Mouse (Mus musculus) erythroid progenitor cell, adult 5-6 weeks (primary cell): ENCODE data around the gene Mxi1. TPM values are rescaled to one million over a fixed set of nuclear protein-coding genes. Genes with fewer than 3 reads are reported as not detected.

Experiments used
- ATAC-seq: replicated peaks from 2 replicates; pipeline ENCODE4 v1.8.0; 2016; ENCODE audit warnings: moderate number of reproducible peaks, mild to moderate bottlenecking, moderate TSS enrichment, inconsistent platforms; ENCODE audit not compliant: poor library complexity, low FRiP score, severe bottlenecking
- total RNA-seq, 2 experiments: library from RNA; stranded (forward) in 1 of 2; stranded (reverse) in 1 of 2; fragments of 150-400 nt in 1 of 2; fragments of 186-747, 209-891 nt in 1 of 2; gene quantifications; 2 replicates each; pipeline versions ENCODE4 v1.2.3 to v1.2.4; 2015 to 2017; ENCODE audit warnings: low replicate concordance in 2 of 2

Mxi1 gene
- total RNA-seq, 2 experiments from 2014 or later: 96.0 to 167 TPM

GRCm38 (mm10) chr19:53299156-53299828, 11.0 kb upstream of the Mxi1 start:
- ATAC-seq: no peak

- ATAC-seq: no peak
Measured at GRCm38 (mm10) chr19:53299829-53300181, 10.5 kb upstream of the Mxi1 start.

DNA sequence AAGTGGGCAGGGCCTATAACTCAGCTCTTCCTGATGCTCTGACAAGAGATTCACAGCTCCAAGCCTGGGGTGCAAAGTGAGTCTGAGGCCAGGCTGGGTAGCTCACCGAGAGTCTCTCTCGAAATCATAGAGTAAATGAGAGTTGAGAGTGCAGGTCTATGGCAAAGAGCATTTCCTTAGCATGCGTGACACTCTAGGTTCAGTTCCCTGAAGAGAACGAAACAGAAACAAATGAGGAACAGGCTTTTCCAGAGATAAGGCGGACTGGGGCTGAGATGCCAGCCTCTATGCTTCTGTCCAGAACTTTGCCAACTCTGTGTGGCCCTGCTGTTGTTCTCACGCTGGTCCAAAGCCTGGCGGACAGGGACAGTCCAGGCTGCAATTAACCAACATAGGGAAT, 6.9 kb upstream of the Mxi1 start:
- no peak for ATAC-seq

DNA sequence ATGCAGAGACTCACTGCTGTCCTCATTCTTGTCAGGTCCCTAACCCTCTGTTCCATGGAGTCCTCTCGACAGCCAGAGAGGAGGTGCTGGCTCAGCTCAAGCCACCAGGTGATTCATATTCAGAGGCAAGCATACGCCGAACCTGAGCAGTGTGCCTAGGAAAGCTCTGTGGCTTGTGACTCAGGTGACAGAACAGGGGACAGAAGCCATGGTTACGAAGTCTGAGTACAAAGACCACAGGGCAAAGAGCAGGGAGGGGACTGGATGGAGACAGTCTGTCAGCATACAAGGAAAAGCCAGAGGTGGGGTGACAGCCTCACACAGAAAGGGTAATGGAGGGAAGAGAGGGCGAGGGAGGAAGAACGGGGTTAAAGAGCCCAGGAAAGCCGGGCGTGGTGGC, 4.7 kb upstream of the Mxi1 start:
- ATAC-seq: no peak

DNA sequence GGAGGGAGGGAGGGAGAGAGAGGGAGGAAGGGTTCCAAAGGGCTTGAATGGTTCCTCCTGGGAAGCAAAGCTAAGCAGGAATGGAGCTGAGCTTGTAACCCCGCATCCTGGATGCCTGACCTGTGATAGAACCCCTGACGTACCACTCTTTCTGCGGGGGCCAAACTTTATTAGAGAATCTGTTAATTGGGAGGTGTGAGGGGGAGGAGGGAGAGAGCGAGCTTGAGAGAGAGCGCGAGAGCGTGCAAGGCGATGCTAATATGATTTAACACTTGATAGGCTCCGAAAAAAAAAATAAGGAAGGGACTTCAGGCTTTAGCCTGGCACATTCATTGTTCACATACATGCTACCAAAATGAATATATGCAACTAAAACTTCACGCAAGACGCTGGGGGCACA, 3.6 kb upstream of the Mxi1 start:
- no peak for ATAC-seq

GRCm38 (mm10) chr19:53307219-53307618, 3.1 kb upstream of the Mxi1 start:
- ATAC-seq: no peak

DNA sequence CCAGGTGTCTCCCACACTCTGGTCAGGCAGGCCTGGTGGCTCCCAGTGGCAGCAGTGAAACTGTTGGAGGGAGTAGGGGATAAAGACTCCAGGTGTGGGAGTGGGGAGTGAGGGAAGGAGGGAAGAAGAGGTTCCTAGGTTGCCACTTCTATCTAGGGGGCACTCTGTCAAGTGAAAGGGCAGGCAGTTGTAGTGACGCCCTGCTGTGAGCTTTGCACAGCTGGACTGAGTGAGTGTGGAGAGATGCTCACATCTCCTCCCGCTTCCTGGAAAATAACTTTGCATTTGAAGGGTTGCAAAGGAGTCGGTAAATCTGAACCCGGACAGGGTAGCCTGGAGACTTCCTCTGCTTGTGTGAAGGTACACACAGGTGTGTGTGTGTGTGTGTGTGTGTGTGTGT, 687 bp upstream of the Mxi1 start:
- ATAC-seq: no peak

DNA sequence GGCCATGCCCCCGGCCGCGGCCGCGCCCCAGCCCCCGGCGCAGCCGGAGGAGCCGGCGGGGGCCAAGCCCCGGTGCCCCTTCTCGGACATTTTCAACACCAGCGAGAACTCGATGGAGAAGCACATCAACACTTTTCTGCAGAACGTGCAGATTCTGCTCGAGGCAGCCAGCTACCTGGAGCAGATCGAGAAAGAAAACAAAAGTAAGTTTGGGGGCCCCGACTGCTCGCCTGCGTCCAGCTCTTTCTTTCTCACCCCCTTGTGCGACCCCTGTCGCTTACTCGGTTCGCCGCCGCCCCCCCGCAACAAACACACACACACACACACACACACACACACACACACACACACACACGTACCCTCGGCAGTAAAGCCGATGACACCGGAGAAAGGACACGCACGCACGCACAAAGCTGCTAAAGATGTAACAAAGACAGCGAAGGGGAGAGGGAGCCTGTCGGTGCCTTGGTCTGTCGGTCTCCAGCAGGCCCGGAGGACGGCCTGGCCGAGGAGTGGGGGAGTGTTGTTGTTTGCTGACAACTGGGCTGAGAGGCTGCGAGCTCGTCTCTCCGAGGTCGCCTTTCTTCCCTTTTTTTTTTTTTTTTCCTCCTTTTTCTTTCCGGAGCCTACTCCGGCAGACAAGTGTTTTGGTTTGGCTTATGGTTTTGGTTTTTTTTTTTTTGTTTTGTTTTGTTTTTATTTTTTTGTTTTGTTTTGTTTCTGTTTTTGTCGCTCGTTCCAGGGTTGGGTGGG, 629 bp downstream of the Mxi1 start:
- peak; percentile 41 for ATAC-seq

DNA sequence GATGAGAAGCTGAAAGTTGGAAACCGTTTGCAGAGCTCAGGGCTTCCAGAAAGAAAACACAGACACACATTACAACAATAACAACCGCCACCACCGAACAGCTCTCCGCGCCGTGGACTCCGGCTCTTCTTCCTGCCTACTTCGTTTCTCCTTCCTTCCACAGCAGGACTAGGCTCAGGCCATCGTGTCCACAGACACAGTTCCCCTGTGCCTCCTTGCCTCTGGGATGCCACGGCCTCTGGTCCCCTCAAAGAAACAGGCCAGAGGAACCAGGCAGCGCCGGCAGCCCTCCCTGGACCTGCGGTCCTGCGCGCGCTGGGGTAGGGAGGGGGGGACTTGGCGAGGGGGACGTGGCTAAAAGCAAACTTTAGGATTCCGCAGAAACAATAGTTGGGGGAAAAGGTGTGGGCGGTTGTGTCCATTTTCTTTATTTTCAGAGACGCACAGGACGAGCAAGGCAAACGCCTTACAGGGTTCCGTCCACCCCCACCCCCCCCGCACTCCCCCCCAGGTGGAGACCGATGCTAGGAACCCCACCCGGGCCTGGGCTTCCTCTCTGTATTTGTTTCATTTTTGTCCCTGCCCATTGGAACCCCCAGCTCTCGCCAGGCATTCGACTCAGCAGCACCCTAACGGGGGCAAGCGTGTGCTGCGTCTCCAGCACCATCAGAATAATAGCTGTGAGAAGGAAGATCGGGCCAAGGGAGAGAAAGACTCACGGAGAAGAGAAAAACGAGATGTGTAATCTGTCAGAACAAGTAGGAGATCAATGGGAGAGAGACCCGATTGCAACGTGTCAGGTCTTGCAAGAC, 1.4 kb downstream of the Mxi1 start:
- 0 out of 2 replicates have a peak, but pooled peaks have one; percentile 2 for ATAC-seq

DNA sequence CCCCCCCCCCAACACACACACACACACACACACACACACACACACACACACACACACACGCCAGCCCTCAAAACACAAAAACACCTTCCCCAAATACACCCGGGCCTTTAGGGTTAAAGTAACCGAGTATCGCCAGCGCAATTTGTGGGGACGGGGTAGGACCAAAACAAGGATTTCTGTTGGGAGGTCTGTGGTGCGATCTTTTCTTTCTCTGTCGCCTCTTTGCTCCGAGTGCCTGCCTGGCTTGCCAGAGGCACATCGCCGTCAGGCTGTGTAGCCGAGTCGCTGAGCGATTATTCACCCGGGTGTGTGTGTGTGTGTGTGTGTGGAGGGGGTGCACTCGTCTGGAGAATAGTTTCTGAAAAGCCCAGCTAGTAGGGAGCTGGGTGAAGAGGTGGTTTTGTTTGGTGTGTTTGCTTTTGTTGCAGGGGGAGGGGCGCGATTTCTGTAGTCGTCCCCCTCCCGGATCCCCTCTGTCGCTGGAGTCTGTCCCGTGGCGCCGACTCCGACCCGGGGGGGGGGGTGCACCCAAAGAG, 2.1 kb downstream of the Mxi1 start:
- ATAC-seq: 0 out of 2 replicates have a peak, but pooled peaks have one; percentile 10

DNA sequence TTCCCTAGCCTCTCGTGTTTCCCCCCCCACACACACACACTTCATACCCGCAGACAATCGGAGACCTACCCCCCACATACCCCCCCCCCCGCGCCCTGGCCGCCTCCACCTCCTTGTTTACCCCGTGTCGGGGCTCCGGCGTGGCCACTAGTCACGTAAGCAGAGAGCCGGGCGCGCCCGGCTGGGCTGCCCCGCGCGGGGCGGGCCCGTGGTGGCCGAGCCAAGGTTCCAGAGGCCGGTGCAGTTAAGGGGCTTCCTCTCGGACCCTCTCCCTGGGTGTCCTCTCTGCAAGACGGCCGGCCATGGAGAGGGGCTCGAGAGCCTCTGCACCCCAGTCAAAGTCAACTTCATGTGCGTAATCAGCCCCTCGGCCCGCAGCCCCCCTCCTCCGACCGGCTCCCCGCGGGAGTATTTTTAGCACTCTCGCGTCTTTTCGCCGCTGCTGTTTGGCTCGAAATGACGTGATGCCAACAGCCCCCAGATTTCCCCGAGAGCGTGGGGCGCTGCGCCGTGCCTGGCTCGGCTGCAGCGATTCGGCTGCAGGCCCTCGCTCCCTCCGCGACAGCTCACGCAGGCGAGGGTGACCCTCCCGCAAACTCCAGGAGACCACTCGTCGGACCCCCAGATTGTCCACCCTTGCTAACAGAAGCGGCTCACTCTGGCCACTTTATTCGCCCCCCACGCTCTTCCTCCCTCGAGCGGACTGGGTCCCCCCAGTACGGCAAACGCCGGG, 2.8 kb downstream of the Mxi1 start:
- ATAC-seq: no peak

DNA sequence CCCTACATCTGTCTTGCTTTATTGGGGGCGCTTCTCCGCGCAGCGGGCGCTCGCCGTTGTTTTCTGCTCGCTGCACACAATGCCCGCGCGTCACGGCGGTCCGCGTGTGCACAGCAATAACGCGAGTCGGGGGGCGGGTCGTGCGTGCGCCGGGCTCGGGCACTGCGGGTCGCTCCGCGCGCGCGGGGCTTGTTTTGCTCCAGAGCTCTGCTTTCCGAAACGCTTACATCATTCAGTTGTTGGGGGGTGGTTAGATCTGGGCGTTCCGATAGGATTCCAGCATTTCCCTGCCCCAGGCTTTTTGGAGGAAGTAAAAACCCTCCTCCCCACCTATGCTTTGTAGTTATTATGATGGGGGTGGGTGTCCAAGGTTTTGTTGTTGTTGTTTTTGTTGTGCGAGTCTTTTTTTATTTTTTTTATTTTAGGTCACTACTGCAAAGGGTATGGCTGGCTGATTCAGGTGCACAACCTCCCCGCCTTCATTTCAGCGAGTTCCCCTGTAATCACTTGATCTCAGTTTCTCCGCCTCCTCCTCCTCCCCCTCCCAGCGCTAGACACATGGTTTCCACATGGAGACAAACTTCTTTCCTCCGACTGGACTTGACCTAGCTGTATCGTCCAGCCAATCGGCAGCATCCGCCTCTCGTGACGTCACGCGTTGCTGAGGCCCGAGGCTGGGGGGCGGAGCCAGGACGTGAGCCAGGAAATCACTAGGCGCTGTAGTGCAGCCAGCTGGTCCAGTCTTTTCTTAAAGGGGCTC, 3.5 kb downstream of the Mxi1 start:
- peak; percentile 81 for ATAC-seq

DNA sequence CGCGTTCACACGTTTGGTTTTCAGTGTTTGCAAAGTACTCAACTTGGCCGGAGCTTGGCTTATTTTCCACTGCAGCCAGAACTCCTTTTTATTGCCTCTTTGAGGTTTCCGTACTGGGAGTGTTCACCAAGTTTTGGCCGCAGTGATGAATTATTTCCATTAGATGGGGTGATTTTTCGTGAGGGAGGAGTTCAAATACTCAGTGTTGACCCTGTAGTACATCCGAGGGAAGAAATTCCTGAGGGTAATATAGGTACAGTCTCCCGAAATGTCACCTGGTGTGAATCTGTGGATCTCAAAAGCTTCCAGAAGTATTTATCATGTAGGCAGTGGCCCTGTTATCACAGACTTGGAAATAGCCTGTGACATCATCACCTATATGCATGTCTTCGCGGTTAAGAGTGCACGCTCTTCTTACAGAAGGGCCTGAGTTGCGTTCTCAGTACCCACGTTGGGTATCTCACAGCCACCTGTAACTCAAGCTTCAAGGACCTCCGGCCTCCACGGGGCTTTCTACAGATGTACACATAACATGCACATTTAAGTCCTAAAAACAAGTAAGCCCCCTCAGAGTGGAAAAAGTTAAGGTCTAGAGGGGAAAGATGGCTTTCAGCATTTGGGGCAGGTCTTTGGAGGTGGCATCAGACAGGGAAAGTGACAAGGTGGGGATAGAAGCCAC, 4.4 kb downstream of the Mxi1 start:
- ATAC-seq: no peak

GRCm38 (mm10) chr19:53315209-53315654, 4.9 kb downstream of the Mxi1 start:
- ATAC-seq: no peak

DNA sequence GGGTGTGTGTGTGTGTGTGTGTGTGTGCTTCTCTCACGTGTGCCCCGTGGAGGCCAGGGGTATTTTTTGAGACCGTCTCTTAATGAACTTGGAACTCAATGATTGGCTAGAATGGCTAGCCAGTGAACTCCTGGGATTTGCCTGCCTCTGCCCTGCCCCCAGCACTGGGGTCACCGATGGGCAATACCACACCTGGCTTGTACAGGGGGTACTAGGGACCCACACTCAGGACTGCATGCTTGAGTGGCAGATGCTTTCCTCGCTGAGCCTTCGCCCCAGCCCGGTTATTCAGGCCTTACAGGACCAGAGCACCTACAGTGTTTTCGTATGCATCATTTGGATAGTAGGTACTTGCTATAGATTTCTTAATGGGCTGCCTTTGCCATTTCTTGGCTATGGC, 5.8 kb downstream of the Mxi1 start:
- no peak for ATAC-seq

DNA sequence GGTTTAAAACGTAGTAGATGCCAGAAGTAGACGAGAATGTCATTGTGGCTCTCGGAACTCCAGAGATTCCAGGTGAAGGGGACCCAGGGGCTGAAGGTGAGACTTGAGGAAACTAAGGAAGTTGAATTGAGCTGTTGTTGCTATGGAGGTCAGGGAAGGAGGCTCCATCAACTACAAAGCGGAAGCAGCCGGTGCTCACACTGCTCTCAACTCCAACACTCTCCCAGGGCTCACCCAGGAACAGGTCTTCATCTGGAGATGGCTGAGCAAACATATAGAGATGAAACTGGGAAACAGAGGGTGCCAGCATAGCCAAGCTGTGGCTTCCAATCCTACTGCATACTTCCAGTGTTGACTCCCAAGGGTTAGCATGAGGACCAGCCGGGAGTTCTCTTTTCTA, 6.6 kb downstream of the Mxi1 start:
- no peak for ATAC-seq

GRCm38 (mm10) chr19:53318143-53319132, 8.1 kb downstream of the Mxi1 start:
- ATAC-seq: no peak
